Mouse (Mus musculus): Measurements from ENCODE around the gene Mme. TPM values are rescaled to one million over a fixed set of nuclear protein-coding genes. Genes with fewer than 3 reads are reported as not detected.

Gene Mme
- polyA plus RNA-seq, 1 experiment from 2014 or later = 4.2 TPM

- Histone ChIP-seq H3K36me3 (ENCODE audit: insufficient read depth) (no peaks in the 10 kb centered on the region), H3K4me3 (ENCODE audit: low read depth, low read length) (no peak overlapping the region), H3K4me1 (ENCODE audit: insufficient read depth) (no peaks in the 10 kb centered on the region), H3K4me2 (no peak overlapping the region), H3K9ac (no peak overlapping the region), H3K9me3 (ENCODE audit: low read depth, low read length) (no peaks in the 10 kb centered on the region), H3K27me3 (ENCODE audit: insufficient read depth, low read length) (no peaks in the 10 kb centered on the region), H3K27ac (ENCODE audit: low read depth) (no peak overlapping the region)
- WGBS = 67% methylated on average over 1 of the region's 1 CpGs
- TF ChIP-seq CTCF (IDR thresholded peaks at IDR 0.05; ENCODE audit: low read depth) = no peak
- no peak for DNase-seq
- ATAC-seq (ENCODE audit: insufficient read depth) = no peak
These were observed 175.9 kb downstream of the Mme start for GRCm38 (mm10) chr3:63417284-63417683.

- Histone ChIP-seq H3K9me3 (ENCODE audit: low read depth, low read length) (no peaks in the 10 kb centered on the region), H3K27ac (ENCODE audit: low read depth) (no peak overlapping the region), H3K27me3 (ENCODE audit: insufficient read depth, low read length) (no peaks in the 10 kb centered on the region), H3K9ac (no peak overlapping the region), H3K4me1 (ENCODE audit: insufficient read depth) (no peaks in the 10 kb centered on the region), H3K4me2 (no peak overlapping the region), H3K4me3 (ENCODE audit: low read depth, low read length) (no peak overlapping the region), H3K36me3 (ENCODE audit: insufficient read depth) (no peaks in the 10 kb centered on the region)
- ATAC-seq (ENCODE audit: insufficient read depth) = no peak
- DNase-seq = no peak
- TF ChIP-seq CTCF (IDR thresholded peaks at IDR 0.05; ENCODE audit: low read depth) = no peak
These were observed 176.4 kb downstream of the Mme start for GRCm38 (mm10) chr3:63417758-63418157.

GRCm38 (mm10) chr3:63423552-63423951 lies 182.2 kb downstream of the Mme start:
- ATAC-seq (ENCODE audit: insufficient read depth) (no peak), DNase-seq (no peak)
- Histone ChIP-seq H3K27me3 (ENCODE audit: insufficient read depth, low read length) (no peaks in the 10 kb centered on the region), H3K9ac (no peak overlapping the region), H3K4me1 (ENCODE audit: insufficient read depth) (no peaks in the 10 kb centered on the region), H3K36me3 (ENCODE audit: insufficient read depth) (no peaks in the 10 kb centered on the region), H3K27ac (ENCODE audit: low read depth) (no peak overlapping the region), H3K4me2 (no peak overlapping the region), H3K4me3 (ENCODE audit: low read depth, low read length) (no peak overlapping the region), H3K9me3 (ENCODE audit: low read depth, low read length) (no peaks in the 10 kb centered on the region)
- TF ChIP-seq CTCF (IDR thresholded peaks at IDR 0.05; ENCODE audit: low read depth) = no peak

Other genes with a start within 250 kb of the Mme start
- not detected in 2 replicates for gene Gm34302, start 242.3 kb downstream of the Mme start, polyA plus RNA-seq (2014; fragmentation: Nextera tagmentation; extraction: Ambion mirVana)